Mouse (Mus musculus) kidney, embryonic 14.5 days (tissue): ENCODE measurements around the gene Amdhd2. TPM values are rescaled to one million over a fixed set of nuclear protein-coding genes. Genes with fewer than 3 reads are reported as not detected.

ENCODE experiments used
- ATAC-seq: fragments of 200-750 bp; cut with Nextera tagmentation; 2 replicates; pipeline ENCODE4 v1.8.0; 2017; ENCODE audit warnings: moderate number of reproducible peaks, mild to moderate bottlenecking, moderate TSS enrichment, moderate library complexity; ENCODE audit not compliant: low FRiP score, low TSS enrichment
- H3K27ac ChIP-seq: fragments of 300-500 bp; sonication (generic); 2 replicates; pipeline ENCODE4 v1.5.1; 2014; ENCODE audit warnings: low read depth, mild to moderate bottlenecking, low read length, moderate library complexity, mixed read lengths
- H3K27me3 ChIP-seq: fragments of 300-500 bp; sonication (generic); 2 replicates; pipeline ENCODE4 v1.6.1; 2014; ENCODE audit warnings: mild to moderate bottlenecking, low read length; ENCODE audit not compliant: control insufficient read depth, insufficient read depth
- H3K36me3 ChIP-seq: fragments of 300-500 bp; sonication (generic); 2 replicates; pipeline ENCODE4 v1.6.1; 2014; ENCODE audit warnings: low read length, mixed read lengths; ENCODE audit not compliant: control insufficient read depth, insufficient read depth
- H3K4me1 ChIP-seq: fragments of 300-500 bp; sonication (generic); 2 replicates; pipeline ENCODE4 v1.6.1; 2014; ENCODE audit warnings: low read length, mixed read lengths; ENCODE audit not compliant: control insufficient read depth, insufficient read depth
- H3K4me2 ChIP-seq: fragments of 300-500 bp; sonication (generic); replicated peaks from 2 replicates; pipeline ENCODE4 v1.6.1; 2014; ENCODE audit warnings: low read depth, mild to moderate bottlenecking, low read length
- H3K4me3 ChIP-seq: fragments of 300-500 bp; sonication (generic); 2 replicates; pipeline ENCODE4 v1.5.1; 2014; ENCODE audit warnings: mild to moderate bottlenecking, low read length
- H3K9ac ChIP-seq: fragments of 300-500 bp; sonication (generic); 2 replicates; pipeline ENCODE4 v1.6.1; 2014; ENCODE audit warnings: low read depth, mild to moderate bottlenecking, low read length, moderate library complexity
- H3K9me3 ChIP-seq: fragments of 300-500 bp; sonication (generic); 2 replicates; pipeline ENCODE4 v1.6.1; 2016; ENCODE audit warnings: low read length; ENCODE audit not compliant: control insufficient read depth
- WGBS: fragments of 180-500 bp; shearing (Covaris S2); extraction: QIAGEN DNeasy Blood & Tissue Kit; methylation state at CpG from one replicate; pipeline ENCODE4 v1.1.7; 2014; 5-methylcytosine and 5-hydroxymethylcytosine counted together
- polyA plus RNA-seq: library from polyadenylated mRNA; unstranded; fragments of >200 nt; fragmentation: Nextera tagmentation; extraction: Ambion mirVana; gene quantifications from 2 replicates; pipeline ENCODE4 v1.2.1, GENCODE M21; 2014

Gene Amdhd2
- polyA plus RNA-seq: 33.0 and 37.5 TPM in 2 replicates

DNA sequence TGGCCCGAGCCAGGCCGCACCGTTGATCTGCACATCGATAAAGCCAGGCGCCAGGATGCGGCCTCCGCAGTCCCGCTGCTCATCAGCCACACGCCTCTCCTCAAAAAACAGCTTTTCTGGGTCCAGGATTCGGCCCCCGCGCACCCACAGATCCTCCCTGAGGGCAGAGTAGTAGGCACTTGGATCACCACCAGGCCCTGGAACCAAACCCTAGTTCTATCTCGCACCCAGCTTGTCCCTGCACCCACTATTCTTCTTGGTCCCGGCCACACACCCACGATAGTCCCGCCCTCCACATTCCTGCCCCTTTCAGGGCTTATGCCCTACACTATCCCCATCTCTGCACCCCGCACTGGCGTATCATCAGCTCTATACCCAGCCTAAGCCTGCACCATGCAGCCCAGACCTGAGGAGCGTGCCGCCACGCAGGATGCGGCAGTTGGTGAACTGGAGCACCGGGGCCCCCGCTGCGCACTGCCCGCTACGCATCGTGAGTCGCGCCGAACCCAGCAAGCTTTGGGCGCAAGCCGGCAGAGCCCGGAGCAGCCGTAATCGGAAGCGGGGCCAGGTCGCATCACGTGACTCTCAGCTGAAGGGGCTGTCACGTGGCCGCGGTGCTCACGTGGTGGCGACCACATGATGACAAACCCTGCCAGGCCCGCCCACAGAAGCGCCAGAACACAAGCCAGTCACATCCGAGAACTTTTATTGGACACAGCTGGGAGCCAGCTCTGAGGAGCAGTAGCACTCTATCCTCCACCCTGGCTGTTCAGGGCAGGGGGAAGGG, at the start of gene Amdhd2:
TSS of gene Amdhd2 (minus strand) at position 591 of the 787 bp plus-strand sequence.
- no peaks in the 10 kb centered on the region for H3K9me3 ChIP-seq
- peak within 1 kb of the TSS; percentile 84 for H3K4me3 ChIP-seq
- peak within 1 kb of the TSS; percentile 79 for H3K4me2 ChIP-seq
- peak; percentile 91 for ATAC-seq
- H3K36me3 ChIP-seq: peaks cover 25% of the 10 kb centered on the region
- H3K27ac ChIP-seq: peak within 1 kb of the TSS; percentile 74
- WGBS: under 1% methylated on average over 47 of the region's 47 CpGs
- H3K27me3 ChIP-seq: no peaks in the 10 kb centered on the region
- peaks cover 15% of the 10 kb centered on the region for H3K4me1 ChIP-seq
- H3K9ac ChIP-seq: peak within 1 kb of the TSS; percentile 74

DNA sequence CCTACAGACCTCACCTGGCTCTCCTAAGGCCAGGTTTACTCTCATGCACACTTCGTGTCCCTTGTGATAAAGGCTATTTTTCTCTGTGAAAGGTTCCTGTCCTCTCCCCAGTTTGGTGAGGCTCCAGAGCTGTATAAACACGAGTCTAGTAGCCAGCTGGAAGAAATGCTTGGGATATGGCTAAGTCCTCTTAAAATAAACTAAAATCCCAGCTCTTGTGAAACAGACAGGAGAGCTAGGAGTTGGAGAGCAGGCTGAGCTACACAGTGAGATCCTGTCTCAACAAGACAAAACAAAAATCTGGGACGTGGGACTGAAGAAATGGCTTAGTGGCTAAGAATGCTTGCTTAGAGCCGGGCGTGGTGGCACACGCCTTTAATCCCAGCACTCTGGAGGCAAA, 49.6 kb upstream of the Amdhd2 start:
- peaks cover 29% of the 10 kb centered on the region for H3K36me3 ChIP-seq
- H3K27me3 ChIP-seq: no peaks in the 10 kb centered on the region
- H3K9ac ChIP-seq: no peak overlapping the region
- H3K27ac ChIP-seq: no peak overlapping the region
- 85% methylated on average over 6 of the region's 6 CpGs for WGBS
- no peak overlapping the region for H3K4me3 ChIP-seq
- ATAC-seq: no peak
- H3K4me2 ChIP-seq: no peak overlapping the region
- H3K4me1 ChIP-seq: peaks cover 22% of the 10 kb centered on the region
- no peaks in the 10 kb centered on the region for H3K9me3 ChIP-seq

DNA sequence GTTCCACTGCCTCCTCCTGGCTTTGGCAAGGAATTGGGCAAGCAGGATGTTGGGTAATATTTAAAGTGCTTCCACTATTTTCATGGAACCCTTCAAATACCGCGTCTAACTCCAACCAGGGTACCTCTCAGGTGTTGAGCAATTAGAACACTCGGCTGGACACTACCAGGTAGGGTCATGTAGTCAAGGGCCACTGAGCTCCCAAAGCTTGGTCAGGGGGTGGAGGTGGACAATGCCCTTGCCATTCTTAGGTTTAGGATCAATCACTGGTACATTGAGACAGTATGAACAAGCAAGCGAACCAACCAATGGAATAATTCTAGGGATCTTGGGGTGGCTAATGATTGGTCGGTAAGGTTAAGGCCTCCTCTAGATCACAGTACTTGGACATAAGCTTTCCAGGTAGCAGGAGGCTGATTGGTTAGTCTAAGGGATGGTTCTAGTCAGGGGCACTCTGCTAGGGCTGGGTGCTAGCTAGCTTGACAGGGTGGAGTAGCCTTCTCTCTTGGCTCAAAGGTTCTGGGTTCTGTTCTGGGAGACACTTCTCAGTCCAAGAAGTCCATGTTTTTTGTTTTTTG, 49.0 kb upstream of the Amdhd2 start:
- Histone ChIP-seq H3K27ac (no peak overlapping the region), H3K9ac (no peak overlapping the region; the same call in 1 of the 2 replicates)

DNA sequence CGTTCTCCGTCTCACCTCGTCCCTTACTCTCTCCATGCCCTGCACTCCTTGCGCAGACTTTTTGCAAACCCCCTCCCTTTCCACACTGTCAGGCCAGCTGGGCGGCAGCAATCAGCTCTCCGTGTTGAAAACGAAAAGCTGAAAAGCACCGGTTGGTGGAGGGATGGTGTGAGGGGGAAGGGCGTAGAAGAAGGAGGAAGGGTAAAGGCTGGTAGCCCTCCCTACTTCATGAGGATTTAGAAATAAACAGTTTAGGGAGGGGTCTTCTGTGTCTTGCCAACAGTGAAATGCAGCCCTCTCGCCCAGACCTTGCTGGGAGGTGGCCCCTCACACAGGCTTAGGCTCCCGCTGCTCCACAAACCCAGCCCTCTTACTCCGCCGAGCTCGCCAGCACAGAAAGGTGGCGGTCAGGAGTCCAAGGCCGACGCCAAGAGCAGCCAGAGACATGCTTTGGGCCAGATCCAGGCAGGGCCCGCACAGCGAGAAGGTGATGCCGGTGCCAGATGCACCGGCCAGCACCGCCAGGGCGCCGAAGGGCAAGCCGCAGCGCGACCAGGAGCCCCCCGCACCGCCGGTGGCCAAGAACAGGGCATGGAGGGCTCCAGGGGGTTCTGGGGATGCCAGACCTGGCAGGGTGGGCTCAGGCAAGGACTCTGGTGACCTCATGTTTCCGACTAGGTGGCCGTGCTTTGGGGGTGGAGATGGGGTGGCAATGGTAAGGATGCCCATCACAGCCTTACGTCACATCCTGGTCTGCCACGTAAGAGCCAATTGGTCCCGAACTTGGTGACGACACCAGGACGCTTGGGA, 48.3 kb upstream of the Amdhd2 start:
- peak overlapping the region; percentile 96 for H3K4me2 ChIP-seq
- peaks cover 34% of the 10 kb centered on the region for H3K4me1 ChIP-seq
- H3K4me3 ChIP-seq: peak overlapping the region; percentile 50
- no peaks in the 10 kb centered on the region for H3K9me3 ChIP-seq
- peak overlapping the region; percentile 56 for H3K27ac ChIP-seq
- WGBS: 3% methylated on average over 37 of the region's 37 CpGs
- H3K27me3 ChIP-seq: peaks cover 11% of the 10 kb centered on the region
- H3K9ac ChIP-seq: peak overlapping the region; percentile 63
- peak; percentile 9; the same call in 1 of the 2 replicates for ATAC-seq
- H3K36me3 ChIP-seq: peaks cover 19% of the 10 kb centered on the region; the same call in 1 of the 2 replicates

More for the DNA sequence above, 49.0 kb upstream of the Amdhd2 start:
- Histone ChIP-seq H3K9me3 (no peaks in the 10 kb centered on the region), H3K27me3 (peaks cover 5% of the 10 kb centered on the region), H3K36me3 (peaks cover 23% of the 10 kb centered on the region), H3K4me3 (peak overlapping the region; percentile 50), H3K4me1 (peaks cover 28% of the 10 kb centered on the region), H3K4me2 (peak overlapping the region; percentile 96)
- no peak for ATAC-seq
- 35% methylated on average over 5 of the region's 5 CpGs for whole genome bisulfite sequencing

GRCm38 (mm10) chr17:24210591-24210990, 47.0 kb upstream of the Amdhd2 start:
- no peak overlapping the region for H3K4me3 ChIP-seq
- H3K4me2 ChIP-seq: no peak overlapping the region
- peaks cover 19% of the 10 kb centered on the region for H3K27me3 ChIP-seq
- ATAC-seq: no peak
- H3K36me3 ChIP-seq: peaks cover 6% of the 10 kb centered on the region; the same call in 1 of the 2 replicates
- peaks cover 46% of the 10 kb centered on the region for H3K4me1 ChIP-seq
- no peak overlapping the region for H3K9ac ChIP-seq
- H3K27ac ChIP-seq: no peak overlapping the region
- 89% methylated on average over 3 of the region's 3 CpGs for WGBS
- no peaks in the 10 kb centered on the region for H3K9me3 ChIP-seq

DNA sequence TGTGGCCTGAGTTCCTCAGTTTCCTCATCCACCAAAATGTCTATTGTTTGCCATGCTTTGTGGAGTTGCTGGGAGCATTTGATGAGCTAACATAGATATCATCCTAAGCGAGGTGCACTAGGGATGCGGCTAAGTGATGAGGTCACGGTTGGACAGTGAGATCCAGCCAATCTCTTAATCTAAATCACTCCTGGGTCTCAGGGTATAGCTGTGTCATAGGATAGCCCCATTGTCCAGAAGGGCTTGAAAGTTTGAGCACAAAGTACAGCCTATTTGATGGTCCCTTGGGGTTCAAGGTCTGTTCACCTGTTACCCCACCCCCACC, 46.3 kb upstream of the Amdhd2 start:
- H3K9ac ChIP-seq: no peak overlapping the region
- no peak for ATAC-seq
- no peaks in the 10 kb centered on the region for H3K9me3 ChIP-seq
- WGBS: 69% methylated on average over 3 of the region's 3 CpGs
- H3K4me2 ChIP-seq: peak overlapping the region; percentile 96; the same call in 1 of the 2 replicates
- H3K27ac ChIP-seq: peak overlapping the region; percentile 78; the same call in 1 of the 2 replicates
- peaks cover 48% of the 10 kb centered on the region for H3K4me1 ChIP-seq
- H3K36me3 ChIP-seq: no peaks in the 10 kb centered on the region; the same call in 1 of the 2 replicates
- H3K27me3 ChIP-seq: peaks cover 19% of the 10 kb centered on the region
- H3K4me3 ChIP-seq: no peak overlapping the region

DNA sequence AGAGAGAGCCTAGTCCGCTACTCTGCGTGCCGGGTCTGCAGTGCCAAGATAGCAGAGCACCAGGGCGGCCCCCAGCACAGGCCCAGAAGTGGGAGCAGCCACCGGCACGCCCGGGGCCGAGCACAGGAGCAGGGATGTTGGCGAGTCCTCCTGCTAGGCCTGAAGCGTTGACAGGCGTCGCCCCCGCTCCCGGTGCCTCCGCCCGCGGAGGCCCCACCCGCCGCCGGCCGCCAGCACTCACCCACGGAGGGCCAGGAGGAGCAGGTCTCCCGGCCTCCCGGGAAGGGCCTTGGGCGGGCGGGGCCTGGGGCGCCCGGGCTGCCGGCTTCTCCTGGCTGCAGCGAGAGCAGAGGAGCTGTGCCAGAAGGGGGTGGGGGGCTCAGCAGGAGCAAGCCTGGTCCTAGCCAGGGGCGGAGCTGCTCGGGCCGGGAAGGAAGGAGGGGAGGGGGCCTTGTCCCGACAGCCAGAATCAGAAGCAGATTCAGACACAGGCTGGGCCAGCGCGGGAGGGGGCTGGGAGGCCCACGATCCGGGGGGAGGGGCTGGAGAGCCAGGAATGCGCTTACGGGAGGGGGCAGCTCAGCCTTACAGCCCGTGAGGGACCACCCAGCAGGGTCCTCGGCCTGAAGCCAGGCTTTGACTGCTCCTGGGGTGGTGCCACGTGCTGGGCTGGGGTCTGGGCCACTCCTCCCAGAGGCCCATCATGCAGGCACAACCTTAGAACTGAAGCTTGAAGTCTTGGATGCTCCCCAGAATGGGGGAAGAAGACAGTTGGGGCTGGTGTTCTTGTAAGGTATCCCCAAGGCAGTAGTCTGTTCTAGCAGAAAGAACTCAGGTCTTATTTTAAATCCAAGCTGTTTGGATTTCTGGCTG, 45.7 kb upstream of the Amdhd2 start, which contains the start of gene Ntn3:
TSS of gene Ntn3 (minus strand) at position 489 of the 873 bp plus-strand sequence.
- Histone ChIP-seq H3K9ac (peak within 1 kb of the TSS; percentile 81), H3K4me2 (peak within 1 kb of the TSS; percentile 96), H3K36me3 (no peaks in the 10 kb centered on the region), H3K27me3 (peaks cover 19% of the 10 kb centered on the region), H3K4me1 (peaks cover 53% of the 10 kb centered on the region), H3K9me3 (no peaks in the 10 kb centered on the region), H3K27ac (peak within 1 kb of the TSS; percentile 78), H3K4me3 (peak within 1 kb of the TSS; percentile 72)
- WGBS: under 1% methylated on average over 28 of the region's 43 CpGs
- ATAC-seq: peak; percentile 61

- Histone ChIP-seq H3K4me2 (peak overlapping the region; percentile 96), H3K36me3 (no peaks in the 10 kb centered on the region), H3K9me3 (no peaks in the 10 kb centered on the region), H3K4me1 (peaks cover 53% of the 10 kb centered on the region), H3K27ac (peak overlapping the region; percentile 78), H3K9ac (peak overlapping the region; percentile 81), H3K4me3 (peak overlapping the region; percentile 72), H3K27me3 (peaks cover 19% of the 10 kb centered on the region)
- ATAC-seq: no peak; the same call in 1 of the 2 replicates
- 1% methylated on average over 29 of the region's 29 CpGs for WGBS
Observed at GRCm38 (mm10) chr17:24208641-24209042, 45.1 kb upstream of the Amdhd2 start.
